Mouse (Mus musculus): ENCODE measurements around the gene Alkbh5. TPM values are rescaled to one million over a fixed set of nuclear protein-coding genes. Genes with fewer than 3 reads are reported as not detected.

Alkbh5 gene
- polyA plus RNA-seq (2014; fragmentation: Illumina TruSeq; extraction: RNeasy Lipid Tissue Mini Kit (QIAGEN cat#74804); ENCODE audit: low read depth, low replicate concordance), result 89.8 TPM

DNA sequence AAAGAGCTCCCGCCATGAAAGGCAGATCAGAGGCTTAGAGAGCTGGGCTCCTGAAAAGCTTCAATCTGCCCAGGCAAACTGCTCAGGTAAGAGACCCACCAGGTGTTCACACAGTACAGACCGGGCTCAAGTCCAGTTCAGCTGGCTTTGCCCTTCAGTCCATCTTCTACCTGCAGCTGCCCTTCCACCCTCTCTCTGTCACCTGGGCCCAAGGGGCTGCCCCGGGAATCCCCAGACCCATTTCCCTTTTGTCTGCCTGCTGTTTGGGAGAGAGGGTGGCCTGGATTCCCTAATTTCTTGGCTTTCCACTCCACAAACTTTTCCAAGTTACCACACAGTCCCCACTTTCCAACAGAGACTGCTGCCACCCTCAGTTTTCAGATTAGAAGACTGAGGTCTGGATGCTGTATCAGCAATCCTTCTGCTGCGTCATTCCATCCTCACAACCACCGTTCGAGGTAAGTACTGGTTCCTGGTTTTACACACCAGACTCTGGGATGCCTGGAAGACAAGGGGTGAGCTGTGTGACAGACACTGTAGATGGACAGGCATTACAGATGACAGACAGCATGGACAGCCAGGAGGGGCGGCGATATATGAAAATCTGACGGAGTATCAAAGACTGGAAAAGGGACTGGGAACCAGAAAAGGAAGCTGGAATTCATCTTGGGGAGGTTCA lies at the start of gene Alkbh5:
TSS of gene Alkbh5 (plus strand) at position 202 of the 679 bp plus-strand sequence.

Other genes with a start within 250 kb of the Alkbh5 start
- gene Tom1l2, start 183.5 kb upstream of the Alkbh5 start, polyA plus RNA-seq (2014; fragmentation: Illumina TruSeq; extraction: RNeasy Lipid Tissue Mini Kit (QIAGEN cat#74804); ENCODE audit: low read depth, low replicate concordance), result 23.9 TPM
- gene Drc3, start 183.1 kb upstream of the Alkbh5 start, polyA plus RNA-seq (2014; fragmentation: Illumina TruSeq; extraction: RNeasy Lipid Tissue Mini Kit (QIAGEN cat#74804); ENCODE audit: low read depth, low replicate concordance), result 0.82 TPM
- gene Gid4, start 119.2 kb upstream of the Alkbh5 start, polyA plus RNA-seq (2014; fragmentation: Illumina TruSeq; extraction: RNeasy Lipid Tissue Mini Kit (QIAGEN cat#74804); ENCODE audit: low read depth, low replicate concordance), result 71.3 TPM
- gene Atpaf2, start 117.9 kb upstream of the Alkbh5 start, polyA plus RNA-seq (2014; fragmentation: Illumina TruSeq; extraction: RNeasy Lipid Tissue Mini Kit (QIAGEN cat#74804); ENCODE audit: low read depth, low replicate concordance), result 16.2 TPM
- 26.8 TPM for gene Drg2, start 81.8 kb upstream of the Alkbh5 start, polyA plus RNA-seq (2014; fragmentation: Illumina TruSeq; extraction: RNeasy Lipid Tissue Mini Kit (QIAGEN cat#74804); ENCODE audit: low read depth, low replicate concordance)
- 0.06 TPM for gene Myo15, start 67.0 kb upstream of the Alkbh5 start, polyA plus RNA-seq (2014; fragmentation: Illumina TruSeq; extraction: RNeasy Lipid Tissue Mini Kit (QIAGEN cat#74804); ENCODE audit: low read depth, low replicate concordance)
- gene Llgl1, start 163.3 kb downstream of the Alkbh5 start, polyA plus RNA-seq (2014; fragmentation: Illumina TruSeq; extraction: RNeasy Lipid Tissue Mini Kit (QIAGEN cat#74804); ENCODE audit: low read depth, low replicate concordance), result 0.52 TPM
- gene Flii, start 190.9 kb downstream of the Alkbh5 start, polyA plus RNA-seq (2014; fragmentation: Illumina TruSeq; extraction: RNeasy Lipid Tissue Mini Kit (QIAGEN cat#74804); ENCODE audit: low read depth, low replicate concordance), result 8.9 TPM
- 0.87 TPM for gene Mief2, start 192.0 kb downstream of the Alkbh5 start, polyA plus RNA-seq (2014; fragmentation: Illumina TruSeq; extraction: RNeasy Lipid Tissue Mini Kit (QIAGEN cat#74804); ENCODE audit: low read depth, low replicate concordance)
- 4.9 TPM for gene Top3a, start 241.0 kb downstream of the Alkbh5 start, polyA plus RNA-seq (2014; fragmentation: Illumina TruSeq; extraction: RNeasy Lipid Tissue Mini Kit (QIAGEN cat#74804); ENCODE audit: low read depth, low replicate concordance)
- 14.1 TPM for gene Smcr8, start 241.1 kb downstream of the Alkbh5 start, polyA plus RNA-seq (2014; fragmentation: Illumina TruSeq; extraction: RNeasy Lipid Tissue Mini Kit (QIAGEN cat#74804); ENCODE audit: low read depth, low replicate concordance)

Measured in adrenal gland, adult 10 weeks (tissue).